Mouse (Mus musculus): ENCODE results near the gene Nrl. TPM values are rescaled to one million over a fixed set of nuclear protein-coding genes. Genes with fewer than 3 reads are reported as not detected.

The Nrl gene
- total RNA-seq, 2 experiments from 2014 or later: not detected

GRCm38 (mm10) chr14:55491291-55491833 lies 33.4 kb downstream of the Nrl start:
- intact Hi-C loops (cut with DNase I): no loop called here
- peak; percentile 31 to 49 for DNase-seq

GRCm38 (mm10) chr14:55490361-55491201 lies 34.2 kb downstream of the Nrl start, which contains the start of gene Carmil3:
Gene Carmil3 (plus strand): TSS chr14:55490651.
- DNase-seq: peak; percentile 35
- intact Hi-C loops (cut with DNase I): no loop called here

- intact Hi-C loops (cut with DNase I): no loop called here
- no peak for DNase-seq
Observed at GRCm38 (mm10) chr14:55486836-55487235, 37.9 kb downstream of the Nrl start.

GRCm38 (mm10) chr14:55484430-55485085 lies 40.2 kb downstream of the Nrl start:
- DNase-seq: no peak
- intact Hi-C loops (cut with DNase I): no loop called here

- DNase-seq: no peak
- intact Hi-C loops (cut with DNase I): no loop called here
Observed at GRCm38 (mm10) chr14:55479629-55480028, 45.2 kb downstream of the Nrl start.

- peak; percentile 68 to 70 for DNase-seq
- intact Hi-C loops (cut with DNase I): no loop called here
Observed at GRCm38 (mm10) chr14:55478651-55479599, 45.9 kb downstream of the Nrl start, which contains the start of gene Dhrs4. Gene Dhrs4 (plus strand): TSS chr14:55478758.

- DNase-seq: no peak
- intact Hi-C loops (cut with DNase I): no loop called here
Observed at GRCm38 (mm10) chr14:55477829-55478228, 47.0 kb downstream of the Nrl start.

GRCm38 (mm10) chr14:55477421-55477820 lies 47.4 kb downstream of the Nrl start:
- DNase-seq: no peak
- intact Hi-C loops (cut with DNase I): no loop called here

GRCm38 (mm10) chr14:55475654-55476053 lies 49.1 kb downstream of the Nrl start:
- intact Hi-C loops (cut with DNase I): no loop called here
- no peak for DNase-seq

- intact Hi-C loops (cut with DNase I): no loop called here
Observed at GRCm38 (mm10) chr14:55470806-55471205, 54.0 kb downstream of the Nrl start.

GRCm38 (mm10) chr14:55469821-55470220 lies 55.0 kb downstream of the Nrl start:
- intact Hi-C loops (cut with DNase I): no loop called here
- no peak for DNase-seq

More at GRCm38 (mm10) chr14:55470806-55471205, 54.0 kb downstream of the Nrl start:
- no peak for DNase-seq

- DNase-seq: no peak
- intact Hi-C loops (cut with DNase I): no loop called here
Observed at GRCm38 (mm10) chr14:55469041-55469440, 55.7 kb downstream of the Nrl start.

Other genes starting within 250 kb of the Nrl start
- 10 to 100 TPM; 43.3 to 50.8 TPM for gene Dhrs4, start 46.2 kb downstream of the Nrl start, total RNA-seq (2021)
- under 1 TPM; 0.47 to 0.89 TPM for gene Carmil3, start 34.3 kb downstream of the Nrl start, total RNA-seq (2021)
- gene Cpne6, start 14.5 kb downstream of the Nrl start, total RNA-seq (2021): not detected
- 1 to 10 TPM; 4.2 to 4.5 TPM for gene Pck2, start 15.3 kb upstream of the Nrl start, total RNA-seq (2021)
- gene Dcaf11, start 35.0 kb upstream of the Nrl start, total RNA-seq (2021): 100 to 1,000 TPM; 102 to 123 TPM
- not detected for gene A730061H03Rik, start 35.4 kb upstream of the Nrl start, total RNA-seq (2021)
- gene Fitm1, start 50.6 kb upstream of the Nrl start, total RNA-seq (2021): 100 to 1,000 TPM; 296 to 299 TPM
- 10 to 100 TPM; 67.4 to 69.7 TPM for gene Psme1, start 53.1 kb upstream of the Nrl start, total RNA-seq (2021)
- 10 to 100 TPM; 29.6 to 34.6 TPM for gene Emc9, start 60.3 kb upstream of the Nrl start, total RNA-seq (2021)
- 10 to 100 TPM; 55.2 to 59.5 TPM for gene Psme2, start 66.1 kb upstream of the Nrl start, total RNA-seq (2021)
- 10 to 100 TPM; 18.8 to 19.6 TPM for gene Rnf31, start 66.7 kb upstream of the Nrl start, total RNA-seq (2021)
- 1 to 10 TPM; 4.1 to 4.6 TPM for gene Irf9, start 78.6 kb upstream of the Nrl start, total RNA-seq (2021)
- gene Rec8, start 93.1 kb upstream of the Nrl start, total RNA-seq (2021): not detected
- 10 to 100 TPM; 62.1 to 66.9 TPM for gene Ipo4, start 111.0 kb upstream of the Nrl start, total RNA-seq (2021)
- gene Gm49378, start 112.9 kb upstream of the Nrl start, total RNA-seq (2021): 1 to 10 TPM in 1 of 2 experiments, not detected in 1; 1.0 TPM
- gene Tm9sf1, start 118.8 kb upstream of the Nrl start, total RNA-seq (2021): 10 to 100 TPM; 15.0 to 15.2 TPM
- gene Tssk4, start 125.2 kb upstream of the Nrl start, total RNA-seq (2021): under 1 TPM in 1 of 2 experiments, not detected in 1; 0.23 TPM
- 10 to 100 TPM; 14.2 to 16.8 TPM for gene Mdp1, start 135.5 kb upstream of the Nrl start, total RNA-seq (2021)
- 1 to 10 TPM; 1.9 to 2.6 TPM for gene Gmpr2, start 147.0 kb upstream of the Nrl start, total RNA-seq (2021)
- gene Nedd8, start 147.1 kb upstream of the Nrl start, total RNA-seq (2021): 100 to 1,000 TPM; 174 to 184 TPM
- 10 to 100 TPM in 1 of 2 experiments, 1 to 10 TPM in 1; 9.4 to 10.8 TPM for gene Tinf2, start 156.8 kb upstream of the Nrl start, total RNA-seq (2021)
- gene Tgm1, start 188.9 kb upstream of the Nrl start, total RNA-seq (2021): not detected
- 1 to 10 TPM; 8.9 to 9.4 TPM for gene Rabggta, start 197.3 kb upstream of the Nrl start, total RNA-seq (2021)
- 10 to 100 TPM; 27.3 to 35.9 TPM for gene Dhrs1, start 220.7 kb upstream of the Nrl start, total RNA-seq (2021)
- gene Nop9, start 220.7 kb upstream of the Nrl start, total RNA-seq (2021): 10 to 100 TPM; 10.5 to 11.8 TPM
- not detected for gene Cideb, start 233.5 kb upstream of the Nrl start, total RNA-seq (2021)
- gene Ltb4r2, start 236.4 kb upstream of the Nrl start, total RNA-seq (2021): not detected
- gene Ltb4r1, start 241.0 kb upstream of the Nrl start, total RNA-seq (2021): not detected